Mouse (Mus musculus) gastrocnemius, postnatal 4 days (tissue): ENCODE data around the gene Klrb1a. TPM values are rescaled to one million over a fixed set of nuclear protein-coding genes. Genes with fewer than 3 reads are reported as not detected.

ENCODE experiments used
- DNase-seq, 2 experiments: peaks; one replicate each; pipeline ENCODE4 v3.0.0; 2021 to 2022; ENCODE audit warnings: low spot score in 2 of 2, mixed read lengths in 2 of 2
- total RNA-seq, 2 experiments: library from RNA; stranded (reverse); gene quantifications; 2 replicates each; pipeline ENCODE4 v1.2.3; 2021

Gene Klrb1a
- total RNA-seq, 2 experiments from 2014 or later = not detected

DNA sequence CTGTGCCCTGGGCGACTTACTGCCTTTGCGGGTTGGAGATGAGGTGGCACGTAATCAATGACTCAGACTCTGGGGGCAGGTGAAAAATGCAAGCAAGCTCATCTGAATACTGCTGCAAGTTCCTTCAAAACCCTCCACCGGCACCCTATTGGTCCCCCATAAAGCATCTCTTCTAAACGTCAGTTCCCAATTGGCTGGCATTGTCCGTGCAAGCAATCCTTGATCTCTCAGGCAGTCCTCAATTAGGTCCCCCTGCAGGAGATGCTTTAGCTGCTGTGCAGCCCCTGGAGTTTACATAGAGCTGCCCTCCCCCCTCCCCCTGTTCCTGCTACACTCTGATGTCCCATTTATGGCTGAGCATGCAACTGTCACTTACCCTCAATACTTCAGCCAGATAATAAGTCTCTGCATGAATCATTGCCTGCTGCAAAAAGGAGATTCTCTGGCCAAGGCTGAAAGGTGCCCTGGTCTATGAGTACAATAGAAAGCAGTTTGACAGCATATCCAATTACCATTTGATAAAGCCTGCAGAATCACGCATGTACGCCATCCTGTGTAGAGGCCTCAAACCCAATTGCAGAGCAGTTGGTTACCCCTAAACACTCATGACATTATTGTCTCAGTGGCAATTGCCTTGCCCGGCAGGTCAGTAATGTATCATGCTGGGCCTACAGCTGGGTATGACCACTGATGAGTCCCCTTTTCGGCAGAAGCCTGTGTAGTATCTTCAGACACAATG lies 20.7 kb downstream of the Klrb1a start:
- DNase-seq = no peak

DNA sequence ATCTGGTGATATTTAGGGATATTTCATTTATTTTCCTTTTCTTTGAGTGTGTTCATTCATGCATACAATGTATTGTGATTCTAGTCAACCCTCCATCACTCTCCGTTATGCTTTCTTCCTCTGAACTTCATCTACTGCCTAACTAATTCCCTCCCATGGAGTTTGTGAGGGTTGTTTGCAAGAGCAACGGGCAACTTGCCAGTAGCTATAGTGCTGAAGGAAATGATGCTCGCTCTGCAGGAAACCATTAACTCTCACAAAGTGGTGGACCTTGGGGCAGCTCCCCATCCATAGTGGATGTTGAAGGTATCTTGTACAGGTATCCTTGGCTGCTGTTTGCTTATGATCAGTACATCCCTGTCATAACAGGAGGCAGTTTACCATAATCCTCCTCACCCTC lies 21.3 kb downstream of the Klrb1a start:
- no peak for DNase-seq

DNA sequence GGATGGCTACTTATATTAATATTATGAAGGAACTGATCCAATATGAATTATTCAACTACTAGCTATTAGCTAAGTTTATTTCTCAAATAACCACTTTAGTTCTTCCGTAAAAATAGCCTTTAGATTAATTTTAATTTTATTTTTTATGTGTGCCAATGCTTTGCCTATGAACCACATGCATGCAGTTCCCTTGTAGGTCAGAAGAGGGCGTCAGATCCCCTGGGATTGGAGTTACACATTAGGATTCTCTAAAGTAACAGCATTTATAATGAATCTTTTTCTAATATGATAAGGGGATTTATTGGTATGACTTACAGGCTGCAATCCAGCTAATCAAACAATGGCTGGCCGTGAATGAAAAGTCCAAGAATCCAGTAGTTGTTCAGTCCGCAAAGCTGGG lies 23.8 kb downstream of the Klrb1a start:
- no peak for DNase-seq

DNA sequence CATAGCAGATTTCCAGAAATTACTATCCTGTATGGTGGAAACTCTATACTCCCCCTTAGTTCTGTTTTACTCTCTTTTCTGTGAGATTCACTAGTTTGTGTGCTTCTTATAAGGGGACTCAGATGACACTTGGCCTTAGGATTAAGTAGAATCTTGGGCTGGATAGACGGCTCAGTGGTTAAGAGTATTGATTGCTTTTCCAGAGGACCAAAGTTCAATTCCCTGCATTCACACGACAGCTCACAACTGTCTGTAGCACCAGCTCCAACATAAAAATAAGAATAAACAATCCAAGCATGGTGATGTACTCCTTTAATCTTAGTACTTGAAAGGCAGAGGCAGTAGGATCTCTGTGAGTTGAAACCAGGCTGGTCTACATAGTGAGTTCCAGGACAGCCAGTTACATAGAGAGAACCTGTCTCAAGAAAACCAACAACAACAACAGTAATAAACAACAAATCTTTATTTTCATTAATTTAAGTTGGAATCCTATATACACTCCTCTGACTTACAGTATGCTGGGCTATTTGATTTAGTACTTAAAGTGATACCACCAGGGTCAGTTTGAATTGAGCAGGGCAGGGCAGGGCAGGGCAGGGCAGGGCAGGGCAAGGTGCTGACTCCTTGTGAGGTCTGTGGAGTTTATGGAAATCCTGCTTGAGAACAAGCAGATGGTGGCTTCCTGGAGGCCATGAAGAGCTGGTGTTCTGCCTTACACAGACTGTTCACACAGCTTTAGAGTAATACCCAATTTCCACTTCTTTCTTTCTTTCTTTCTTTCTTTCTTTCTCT lies 24.9 kb downstream of the Klrb1a start:
- DNase-seq = no peak

DNA sequence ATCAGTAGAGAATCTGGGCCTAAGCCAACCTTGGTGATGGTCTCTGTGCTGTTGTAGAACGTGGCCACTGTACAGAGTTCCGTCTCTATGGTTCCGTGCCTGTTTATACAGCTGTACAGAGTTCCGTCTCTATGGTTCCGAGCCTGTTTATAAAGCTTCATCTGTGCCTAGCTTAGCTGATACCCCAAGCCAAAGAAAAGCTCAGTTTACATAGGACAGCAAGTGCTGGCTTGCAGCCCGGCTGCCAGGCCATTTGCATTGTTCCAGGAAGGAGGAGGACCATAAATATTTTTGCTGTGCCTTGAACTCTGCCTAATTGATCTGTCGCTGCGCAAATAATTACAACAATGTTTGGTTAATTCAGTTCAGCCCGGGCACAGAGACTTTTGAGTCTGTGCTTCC lies 26.2 kb downstream of the Klrb1a start:
- DNase-seq = peak in 1 of 2 experiments; percentile 51

DNA sequence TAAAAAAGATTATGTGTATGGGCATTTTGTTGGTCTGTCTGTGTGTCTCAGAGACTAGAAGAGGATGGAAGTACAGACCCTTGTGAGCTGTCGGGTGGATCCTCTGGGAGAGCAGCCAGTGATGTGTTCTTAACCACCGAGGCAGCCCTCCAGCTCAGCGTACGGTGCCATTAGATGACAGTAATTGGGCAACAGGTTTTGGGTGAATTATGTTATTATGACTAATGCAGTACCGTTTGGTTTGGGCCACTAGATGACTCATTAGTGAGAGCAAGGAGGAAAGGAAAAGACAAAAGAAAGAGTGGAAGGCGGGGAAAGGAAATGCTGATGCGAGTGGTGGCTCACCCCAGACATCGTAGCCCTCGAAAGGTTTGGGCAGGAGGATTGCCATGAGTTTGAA lies 28.7 kb downstream of the Klrb1a start:
- DNase-seq = no peak

DNA sequence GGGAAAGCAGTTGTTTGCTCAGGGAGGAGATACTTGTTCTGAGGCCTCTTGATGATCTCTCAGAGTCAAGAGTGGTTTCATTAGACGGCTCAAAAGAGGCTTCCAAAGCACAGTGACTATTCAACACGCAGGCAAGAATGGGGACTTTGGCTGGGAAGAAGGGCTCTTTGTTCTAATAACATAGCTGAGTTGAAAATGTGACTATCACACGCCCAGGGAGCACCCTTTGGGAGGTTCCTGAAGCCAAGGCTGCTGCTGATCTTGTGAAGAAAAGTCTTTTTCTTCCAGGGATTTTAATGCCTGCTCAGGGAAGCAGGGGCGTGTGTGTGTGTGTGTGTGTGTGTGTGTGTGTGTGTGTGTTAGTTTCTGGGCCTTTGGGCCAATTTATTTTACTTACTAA lies 33.9 kb downstream of the Klrb1a start:
- no peak for DNase-seq

DNA sequence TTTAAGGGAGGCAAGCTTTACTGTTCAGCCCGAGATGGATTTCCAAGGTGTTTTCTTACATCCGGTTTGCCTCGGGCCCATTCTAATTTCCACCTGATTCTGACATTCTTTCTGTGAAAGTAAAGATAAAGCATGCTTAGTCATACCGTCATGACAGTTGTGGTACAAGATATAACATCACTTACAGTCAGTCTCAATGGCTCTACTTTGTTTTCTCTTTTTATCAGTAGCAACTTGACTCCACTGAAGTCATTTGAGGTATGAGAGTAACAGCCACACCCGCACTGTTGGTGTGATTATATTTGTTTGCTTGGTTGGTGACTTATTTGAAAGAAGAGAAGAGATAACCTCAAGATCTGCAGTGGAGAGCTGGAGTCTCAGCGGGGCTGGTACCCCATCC lies 35.7 kb downstream of the Klrb1a start:
- no peak for DNase-seq

DNA sequence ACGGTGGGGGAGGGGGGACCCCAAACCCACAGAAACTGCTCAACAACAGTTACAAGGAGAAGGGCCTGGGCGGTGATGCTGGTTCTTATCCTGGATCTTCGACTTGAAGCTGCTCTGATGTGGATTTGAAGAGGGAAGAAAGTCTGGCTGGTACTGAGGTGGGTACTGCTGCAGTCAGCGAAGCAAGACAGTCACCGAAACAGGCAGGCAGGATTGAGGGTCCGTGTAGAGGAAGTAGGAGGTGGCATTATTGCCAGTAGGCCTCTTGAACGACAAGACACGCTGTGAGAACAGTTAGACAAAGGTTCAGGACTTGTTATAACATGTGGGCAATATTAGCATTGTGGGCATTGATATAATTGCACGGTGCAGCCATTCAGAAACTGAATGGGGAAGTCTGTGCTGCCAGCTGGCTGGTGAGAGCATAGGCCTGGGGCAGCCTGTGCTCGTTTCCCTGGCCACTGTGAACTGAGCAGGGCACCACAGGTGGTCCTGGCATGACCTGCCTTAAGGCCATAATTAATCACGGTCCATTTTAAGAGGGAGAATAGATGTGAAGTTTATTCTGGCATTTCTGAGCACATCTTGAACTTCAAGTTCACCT lies 37.6 kb downstream of the Klrb1a start:
- no peak for DNase-seq

DNA sequence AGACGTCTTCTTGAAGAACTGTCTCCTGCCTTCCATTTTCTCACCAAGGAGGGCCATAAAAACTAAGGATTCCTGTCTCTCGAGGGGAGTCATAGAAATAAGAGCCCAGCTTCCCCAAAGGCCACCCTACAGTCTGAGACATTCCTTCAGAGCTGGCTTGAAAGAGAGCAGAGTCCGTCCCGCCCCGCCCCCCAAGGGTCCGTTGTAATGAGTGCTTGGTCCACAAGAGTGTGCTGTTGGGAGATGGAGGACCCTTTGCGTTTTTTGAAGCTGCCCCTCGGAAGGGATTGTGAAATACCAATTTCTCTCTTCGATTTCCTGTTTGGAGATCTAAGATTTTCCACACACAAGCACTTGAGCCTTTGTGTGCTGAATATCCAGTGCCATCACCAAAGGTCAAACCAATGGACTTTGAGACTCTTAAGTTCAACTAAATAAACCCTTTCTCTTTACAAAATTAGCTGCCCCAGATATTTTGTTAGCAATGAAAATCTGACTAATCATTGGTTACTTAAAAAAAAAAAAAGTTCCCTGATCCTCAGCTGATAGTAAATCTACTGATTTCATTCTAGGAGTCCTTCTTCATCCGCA lies 39.2 kb downstream of the Klrb1a start:
- DNase-seq = peak in 1 of 2 experiments; percentile 16

DNA sequence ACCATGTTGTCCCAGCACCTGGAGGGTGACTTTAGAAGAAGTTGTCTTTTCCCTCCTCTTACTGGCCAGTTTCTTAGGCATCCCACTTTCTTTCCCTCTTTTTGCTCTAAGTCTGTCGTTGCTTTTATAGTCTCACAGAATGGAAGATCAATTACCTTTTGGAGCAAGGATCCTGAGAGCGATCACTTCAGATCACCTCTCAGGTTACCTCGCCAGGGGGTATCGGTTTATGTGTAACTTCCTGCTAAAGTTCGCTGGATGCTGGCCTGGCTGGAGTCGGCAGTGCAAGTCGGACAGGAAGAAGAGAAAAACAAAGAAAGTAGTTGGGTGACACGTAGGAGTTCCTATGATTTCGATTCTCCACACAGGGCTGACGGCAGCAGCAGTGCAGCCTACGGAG lies 41.8 kb downstream of the Klrb1a start, which contains the start of gene A2ml1:
Gene A2ml1 (minus strand): TSS at position 101 of the 400 bp plus-strand sequence.
- DNase-seq = no peak

DNA sequence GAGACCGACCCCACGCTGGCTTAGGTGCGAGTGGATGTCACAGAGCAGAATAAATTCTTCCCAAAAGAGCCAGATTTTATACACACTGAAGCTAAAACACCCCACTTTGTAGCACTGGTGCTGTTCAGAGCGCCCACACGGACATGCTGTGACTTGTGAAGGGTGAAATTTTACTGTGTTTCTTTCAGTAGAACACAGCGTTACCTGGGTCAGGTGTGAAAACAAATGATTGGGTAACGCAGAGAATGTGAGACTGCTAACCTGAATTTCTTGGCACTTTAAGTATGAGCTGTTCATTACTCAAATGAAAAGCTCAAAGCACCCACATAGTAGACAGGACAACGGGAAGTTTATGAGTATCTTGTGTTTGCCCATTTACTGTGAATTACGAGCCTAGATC lies 46.0 kb downstream of the Klrb1a start:
- DNase-seq = no peak

DNA sequence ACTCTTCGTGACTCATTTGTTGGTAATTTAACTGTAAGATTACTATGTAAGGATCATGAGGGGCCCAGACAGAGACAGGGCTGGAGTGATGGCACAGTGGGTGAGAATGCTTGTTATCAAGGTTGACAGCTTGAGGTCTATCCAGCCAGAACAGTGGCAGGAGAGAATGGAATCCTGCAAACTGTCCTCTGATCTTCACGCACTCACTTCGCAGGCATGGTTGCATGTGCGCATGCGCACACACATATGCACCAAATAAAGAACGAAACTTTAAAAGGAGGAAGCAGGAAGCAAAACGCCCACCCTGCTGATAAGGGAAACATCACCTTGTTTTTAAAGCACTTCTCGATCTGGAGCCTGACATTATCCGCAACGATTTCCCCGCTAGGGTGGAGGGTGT lies 56.7 kb downstream of the Klrb1a start:
- no peak for DNase-seq

Other genes with a start within 250 kb of the Klrb1a start
- under 1 TPM in 1 of 2 experiments, not detected in 1; 0.34 TPM for gene Tex52, start 248.1 kb downstream of the Klrb1a start, total RNA-seq
- gene Gm44596, start 248.0 kb downstream of the Klrb1a start, total RNA-seq = not detected
- gene Nrip2, start 224.2 kb downstream of the Klrb1a start, total RNA-seq = 1 to 10 TPM; 2.6 to 3.7 TPM
- gene Itfg2, start 198.6 kb downstream of the Klrb1a start, total RNA-seq = 10 to 100 TPM; 27.2 to 27.3 TPM
- 100 to 1,000 TPM in 1 of 2 experiments, 10 to 100 TPM in 1; 98.2 to 107 TPM for gene Fkbp4, start 184.9 kb downstream of the Klrb1a start, total RNA-seq
- 1 to 10 TPM in 1 of 2 experiments, under 1 TPM in 1; 0.69 to 6.6 TPM for gene Pzp, start 96.8 kb downstream of the Klrb1a start, total RNA-seq
- gene A2ml1, start 41.9 kb downstream of the Klrb1a start, total RNA-seq = not detected
- not detected for gene Clec2h, start 38.9 kb upstream of the Klrb1a start, total RNA-seq
- not detected for gene Klrb1, start 99.5 kb upstream of the Klrb1a start, total RNA-seq
- gene Klrb1c, start 165.7 kb upstream of the Klrb1a start, total RNA-seq = under 1 TPM; 0.15 to 0.16 TPM
- not detected for gene Gm44511, start 202.8 kb upstream of the Klrb1a start, total RNA-seq
- gene Klrb1b, start 202.8 kb upstream of the Klrb1a start, total RNA-seq = not detected